Comparison of ENCODE assay signal across 25 mouse cellular contexts in genomic region chr16:91802461-91803062, GRCm38 (mm10).
DNase-seq lines count a peak whose midpoint lies in the region; ATAC-seq and TF ChIP-seq lines count a peak whose summit lies in the region.
"Had no signal": no experiment of that assay in that cellular context is flagged by ENCODE, and none has a peak within 500 bp of the region (broad histone marks: within the 10 kb centered on the region; RNA-seq: fewer than 3 reads in every experiment).

No protein-coding gene starts in this region.

- intact Hi-C loops in heart, postnatal 36 days (cut with DNase I): loop anchor here (5.0 kb wide), 2 partner anchors 75 to 85 kb away; partner anchors contain the start of genes Cryzl1 and Itsn1

- H3K4me1 ChIP-seq in liver, embryonic 13.5 days (replicated peaks): peaks cover 54% of the 10 kb centered on the region
- H3K4me1 ChIP-seq in liver, embryonic 11.5 days (replicated peaks; ENCODE audit: control insufficient read depth, insufficient read depth, low read length): peaks cover 9% of the 10 kb centered on the region
- H3K4me1 ChIP-seq in embryonic facial prominence, embryonic 14.5 days (ENCODE audit: control insufficient read depth, insufficient read depth, low read length): peaks cover 13% of the 10 kb centered on the region; the same call in 1 of the 2 replicates
- H3K4me1 ChIP-seq in intestine, postnatal 0 days (replicated peaks; ENCODE audit: control insufficient read depth, insufficient read depth, low read length): no peaks in the 10 kb centered on the region; the same call in 1 of the 2 replicates
- H3K4me1 ChIP-seq: forebrain, embryonic 10.5 days; kidney, embryonic 15.5 days; midbrain, embryonic 12.5 days had no signal

- DNase-seq in gastrocnemius, adult 18-20 months (ENCODE audit: low spot score): peak; percentile 55
- DNase-seq in gastrocnemius, postnatal 4 days (ENCODE audit: low spot score in 2 of 2): no peak
- no peak for DNase-seq in liver, embryonic 13.5 days
- no peak for DNase-seq in liver, embryonic 11.5 days (ENCODE audit: low spot score)
- peak; percentile 22 for DNase-seq in embryonic facial prominence, embryonic 14.5 days (ENCODE audit: low spot score)
- peak; percentile 21 for DNase-seq in mesoderm, embryonic 11.5 days (ENCODE audit: low read depth, low spot score)
- DNase-seq in heart, postnatal 36 days: no peak
- DNase-seq: adrenal gland, adult 8-10 months; B cell, adult 2 months; cerebellum, adult 11-12 months; cerebellum, postnatal 10 days; heart, postnatal 4 days; kidney, adult 11 months; kidney, postnatal 36 days; spleen, adult 18-20 months had no signal

- 63% methylated on average over 5 of the region's 5 CpGs for WGBS in liver, embryonic 13.5 days (ENCODE audit: insufficient replicate concordance)
- WGBS in liver, embryonic 11.5 days: 75% methylated on average over 5 of the region's 5 CpGs
- WGBS in embryonic facial prominence, embryonic 14.5 days: 38% methylated on average over 5 of the region's 5 CpGs
- 79% methylated on average over 5 of the region's 5 CpGs for WGBS in intestine, postnatal 0 days

- 0 out of 2 replicates have a peak, but pooled peaks cover 2% of the 10 kb centered on the region for H3K27me3 ChIP-seq in liver, embryonic 13.5 days
- H3K27me3 ChIP-seq in liver, embryonic 11.5 days (replicated peaks; ENCODE audit: control insufficient read depth, insufficient read depth, low read length): no peaks in the 10 kb centered on the region
- no peaks in the 10 kb centered on the region for H3K27me3 ChIP-seq in embryonic facial prominence, embryonic 14.5 days (replicated peaks; ENCODE audit: control insufficient read depth, insufficient read depth, low read length)
- no peaks in the 10 kb centered on the region for H3K27me3 ChIP-seq in intestine, postnatal 0 days (replicated peaks; ENCODE audit: control insufficient read depth, insufficient read depth, low read length)
- H3K27me3 ChIP-seq: CH12.LX; kidney, embryonic 15.5 days; midbrain, embryonic 12.5 days; neural tube, embryonic 15.5 days had no signal

- no peaks in the 10 kb centered on the region for H3K9me3 ChIP-seq in liver, embryonic 13.5 days (replicated peaks)
- H3K9me3 ChIP-seq in liver, embryonic 11.5 days (ENCODE audit: control insufficient read depth, low read length): no peaks in the 10 kb centered on the region
- no peaks in the 10 kb centered on the region for H3K9me3 ChIP-seq in embryonic facial prominence, embryonic 14.5 days (ENCODE audit: control insufficient read depth, low read length)
- H3K9me3 ChIP-seq in intestine, postnatal 0 days (ENCODE audit: control insufficient read depth): no peaks in the 10 kb centered on the region
- H3K9me3 ChIP-seq: forebrain, embryonic 10.5 days; G1E; kidney, embryonic 15.5 days; midbrain, embryonic 12.5 days; neural tube, embryonic 15.5 days had no signal

- no peak overlapping the region for H3K9ac ChIP-seq in liver, embryonic 13.5 days
- no peak overlapping the region for H3K9ac ChIP-seq in liver, embryonic 11.5 days (ENCODE audit: low read depth, low read length)
- H3K9ac ChIP-seq in embryonic facial prominence, embryonic 14.5 days (ENCODE audit: low read depth, low read length): no peak overlapping the region
- H3K9ac ChIP-seq in intestine, postnatal 0 days (ENCODE audit: low read depth, low read length): no peak overlapping the region
- H3K9ac ChIP-seq: kidney, embryonic 15.5 days; liver, embryonic 14.5 days; midbrain, embryonic 12.5 days; neural tube, embryonic 15.5 days had no signal

- H3K27ac ChIP-seq in liver, embryonic 13.5 days: peak overlapping the region; percentile 100
- no peak overlapping the region for H3K27ac ChIP-seq in liver, embryonic 11.5 days (ENCODE audit: low read depth, low read length)
- H3K27ac ChIP-seq in embryonic facial prominence, embryonic 14.5 days (replicated peaks; ENCODE audit: low read depth, low read length): no peak overlapping the region
- no peak overlapping the region for H3K27ac ChIP-seq in intestine, postnatal 0 days (ENCODE audit: low read depth, low read length)
- H3K27ac ChIP-seq: forebrain, embryonic 10.5 days; kidney, embryonic 15.5 days; midbrain, embryonic 12.5 days; neural tube, embryonic 15.5 days had no signal

- no peak for ATAC-seq in liver, embryonic 13.5 days (ENCODE audit: low read depth)
- ATAC-seq in liver, embryonic 11.5 days (replicated peaks; ENCODE audit: low FRiP score): no peak
- no peak for ATAC-seq in embryonic facial prominence, embryonic 14.5 days (ENCODE audit: low read depth)
- ATAC-seq in intestine, postnatal 0 days: no peak
- ATAC-seq: hindbrain, embryonic 16.5 days; lung, postnatal 0 days had no signal

- no peak overlapping the region for H3K4me3 ChIP-seq in liver, embryonic 13.5 days (replicated peaks)
- no peak overlapping the region for H3K4me3 ChIP-seq in liver, embryonic 11.5 days (ENCODE audit: low read depth, low read length)
- no peak overlapping the region for H3K4me3 ChIP-seq in embryonic facial prominence, embryonic 14.5 days (ENCODE audit: low read depth, low read length)
- no peak overlapping the region for H3K4me3 ChIP-seq in intestine, postnatal 0 days (ENCODE audit: low read depth, low read length)
- H3K4me3 ChIP-seq: forebrain, embryonic 10.5 days; kidney, embryonic 15.5 days; midbrain, embryonic 12.5 days; neural tube, embryonic 15.5 days had no signal

- TF ChIP-seq CTCF in intestine, postnatal 0 days (IDR thresholded peaks at IDR 0.05; ENCODE audit: low read depth): no peak

- H3K4me2 ChIP-seq in liver, embryonic 13.5 days: no peak overlapping the region
- no peak overlapping the region for H3K4me2 ChIP-seq in liver, embryonic 11.5 days
- no peak overlapping the region for H3K4me2 ChIP-seq in embryonic facial prominence, embryonic 14.5 days (ENCODE audit: low read depth, low read length)
- no peak overlapping the region for H3K4me2 ChIP-seq in intestine, postnatal 0 days (replicated peaks; ENCODE audit: low read depth)
- H3K4me2 ChIP-seq: kidney, embryonic 15.5 days; midbrain, embryonic 12.5 days; neural tube, embryonic 15.5 days had no signal

- H3K36me3 ChIP-seq in liver, embryonic 13.5 days: peaks cover 28% of the 10 kb centered on the region
- H3K36me3 ChIP-seq in liver, embryonic 11.5 days (ENCODE audit: control insufficient read depth, insufficient read depth, low read length): peaks cover 11% of the 10 kb centered on the region
- H3K36me3 ChIP-seq in embryonic facial prominence, embryonic 14.5 days (ENCODE audit: control insufficient read depth, insufficient read depth, low read length): peaks cover 30% of the 10 kb centered on the region
- peaks cover 13% of the 10 kb centered on the region for H3K36me3 ChIP-seq in intestine, postnatal 0 days (ENCODE audit: control insufficient read depth, insufficient read depth)

Comparison
In these comparisons a context has a peak if more than half of its experiments do, and no peak if none do; other contexts are left out.
1. DNase-seq: peak in gastrocnemius, adult 18-20 months (single experiment), embryonic facial prominence, embryonic 14.5 days (single experiment) and mesoderm, embryonic 11.5 days (single experiment); none in gastrocnemius, postnatal 4 days (0 of 2), liver, embryonic 13.5 days (single experiment), liver, embryonic 11.5 days (single experiment) and heart, postnatal 36 days (0 of 2).